Mouse (Mus musculus) hindbrain, embryonic 16.5 days (tissue): ENCODE results near the gene Ctsa. TPM values are rescaled to one million over a fixed set of nuclear protein-coding genes. Genes with fewer than 3 reads are reported as not detected.

ENCODE experiments used
- ATAC-seq: fragments of 200-750 bp; cut with Nextera tagmentation; 2 replicates; pipeline ENCODE4 v1.8.0; 2017; ENCODE audit warnings: moderate TSS enrichment, moderate library complexity
- H3K27ac ChIP-seq: fragments of 300-500 bp; sonication (generic); 2 replicates; pipeline ENCODE4 v1.5.1; 2014; ENCODE audit warnings: low read depth, mild to moderate bottlenecking, control low read depth, low read length, moderate library complexity
- H3K27me3 ChIP-seq: fragments of 300-500 bp; sonication (generic); replicated peaks from 2 replicates; pipeline ENCODE4 v1.6.1; 2014; ENCODE audit warnings: low read length; ENCODE audit not compliant: control insufficient read depth, insufficient read depth
- H3K36me3 ChIP-seq: fragments of 300-500 bp; sonication (generic); 2 replicates; pipeline ENCODE4 v1.6.1; 2014; ENCODE audit warnings: mild to moderate bottlenecking, low read length, moderate library complexity, mixed read lengths; ENCODE audit not compliant: control insufficient read depth, insufficient read depth
- H3K4me1 ChIP-seq: fragments of 300-500 bp; sonication (generic); 2 replicates; pipeline ENCODE4 v1.6.1; 2014; ENCODE audit warnings: low read depth, low read length; ENCODE audit not compliant: control insufficient read depth, insufficient read depth
- H3K4me2 ChIP-seq: fragments of 300-500 bp; sonication (generic); 2 replicates; pipeline ENCODE4 v1.6.1; 2014; ENCODE audit warnings: mild to moderate bottlenecking, low read length, control low read depth, moderate library complexity
- H3K4me3 ChIP-seq: fragments of 300-500 bp; sonication (generic); 2 replicates; pipeline ENCODE4 v1.5.1; 2014; ENCODE audit warnings: mild to moderate bottlenecking, low read length, control low read depth, moderate library complexity
- H3K9ac ChIP-seq: fragments of 300-500 bp; sonication (generic); 2 replicates; pipeline ENCODE4 v1.6.1; 2014; ENCODE audit warnings: low read depth, mild to moderate bottlenecking, control low read depth, low read length, moderate library complexity
- H3K9me3 ChIP-seq: fragments of 300-500 bp; sonication (generic); 2 replicates; pipeline ENCODE4 v1.6.1; 2014; ENCODE audit warnings: mild to moderate bottlenecking, low read length, moderate library complexity; ENCODE audit not compliant: control insufficient read depth
- WGBS: fragments of 180-500 bp; shearing (Covaris S2); extraction: QIAGEN DNeasy Blood & Tissue Kit; methylation state at CpG from one replicate; pipeline ENCODE4 v1.1.7; 2014; 5-methylcytosine and 5-hydroxymethylcytosine counted together
- polyA plus RNA-seq: library from polyadenylated mRNA; unstranded; fragments of >200 nt; fragmentation: Nextera tagmentation; extraction: Ambion mirVana; gene quantifications from 2 replicates; pipeline ENCODE4 v1.2.1, GENCODE M21; 2015

Gene Ctsa
- polyA plus RNA-seq = 108 and 114 TPM in 2 replicates

- peak within 1 kb of the TSS; percentile 78 for H3K27ac ChIP-seq
- WGBS = 1% methylated on average over 33 of the region's 35 CpGs
- no peaks in the 10 kb centered on the region for H3K9me3 ChIP-seq
- H3K4me1 ChIP-seq = peaks cover 17% of the 10 kb centered on the region
- peaks cover 2% of the 10 kb centered on the region for H3K36me3 ChIP-seq
- ATAC-seq = peak; percentile 63
- H3K4me3 ChIP-seq = peak within 1 kb of the TSS; percentile 69
- no peaks in the 10 kb centered on the region for H3K27me3 ChIP-seq
- peak within 1 kb of the TSS; percentile 99 for H3K4me2 ChIP-seq
- peak within 1 kb of the TSS; percentile 79 for H3K9ac ChIP-seq
These were observed at the start of gene Ctsa for GRCm38 (mm10) chr2:164832748-164833301. Gene Ctsa (plus strand): TSS chr2:164832873.

DNA sequence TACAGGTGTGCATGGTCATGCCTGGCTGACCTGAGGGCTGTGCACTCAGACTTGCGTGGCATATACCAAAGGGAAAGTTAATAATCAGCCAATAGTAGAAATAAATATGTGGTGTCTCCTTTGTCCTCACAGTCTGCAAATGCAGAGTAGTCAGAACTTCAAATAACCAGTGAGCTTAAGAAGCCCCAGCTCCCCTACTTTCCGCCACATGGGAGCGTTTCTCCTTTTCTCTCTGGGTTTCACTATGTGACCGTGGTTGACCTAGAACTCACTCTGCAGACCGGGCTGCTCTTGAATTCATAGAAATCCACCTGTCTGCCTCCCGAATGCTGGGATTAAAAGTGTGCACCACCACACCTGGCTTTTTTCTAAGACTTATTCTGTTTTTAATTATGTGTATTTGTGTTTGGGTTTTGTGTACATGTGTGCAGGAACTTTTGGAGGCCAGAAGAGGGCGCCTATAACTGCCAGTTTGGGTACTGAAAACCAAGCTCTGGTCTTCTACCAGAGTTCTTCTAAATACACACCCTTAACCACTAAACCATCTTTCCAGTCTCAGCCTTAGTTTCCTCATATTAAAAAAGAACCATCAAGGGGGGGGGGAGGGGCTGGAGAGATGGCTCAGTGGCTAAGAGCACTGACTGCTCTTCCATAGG is 48.6 kb upstream of the Ctsa start:
- Histone ChIP-seq H3K9me3 (no peaks in the 10 kb centered on the region), H3K9ac (no peak overlapping the region), H3K27ac (no peak overlapping the region), H3K36me3 (no peaks in the 10 kb centered on the region), H3K4me1 (peaks cover 17% of the 10 kb centered on the region), H3K4me2 (no peak overlapping the region), H3K4me3 (no peak overlapping the region), H3K27me3 (no peaks in the 10 kb centered on the region)
- no peak for ATAC-seq
- WGBS = 79% methylated on average over 7 of the region's 7 CpGs

- Histone ChIP-seq H3K4me3 (peak overlapping the region; percentile 60), H3K27me3 (no peaks in the 10 kb centered on the region), H3K9me3 (no peaks in the 10 kb centered on the region), H3K4me1 (peaks cover 17% of the 10 kb centered on the region), H3K9ac (peak overlapping the region; percentile 82), H3K36me3 (no peaks in the 10 kb centered on the region), H3K27ac (peak overlapping the region; percentile 83; the same call in 1 of the 2 replicates), H3K4me2 (peak overlapping the region; percentile 86)
- 16% methylated on average over 7 of the region's 7 CpGs for WGBS
- no peak for ATAC-seq
These were observed 47.7 kb upstream of the Ctsa start for GRCm38 (mm10) chr2:164784869-164785420.

DNA sequence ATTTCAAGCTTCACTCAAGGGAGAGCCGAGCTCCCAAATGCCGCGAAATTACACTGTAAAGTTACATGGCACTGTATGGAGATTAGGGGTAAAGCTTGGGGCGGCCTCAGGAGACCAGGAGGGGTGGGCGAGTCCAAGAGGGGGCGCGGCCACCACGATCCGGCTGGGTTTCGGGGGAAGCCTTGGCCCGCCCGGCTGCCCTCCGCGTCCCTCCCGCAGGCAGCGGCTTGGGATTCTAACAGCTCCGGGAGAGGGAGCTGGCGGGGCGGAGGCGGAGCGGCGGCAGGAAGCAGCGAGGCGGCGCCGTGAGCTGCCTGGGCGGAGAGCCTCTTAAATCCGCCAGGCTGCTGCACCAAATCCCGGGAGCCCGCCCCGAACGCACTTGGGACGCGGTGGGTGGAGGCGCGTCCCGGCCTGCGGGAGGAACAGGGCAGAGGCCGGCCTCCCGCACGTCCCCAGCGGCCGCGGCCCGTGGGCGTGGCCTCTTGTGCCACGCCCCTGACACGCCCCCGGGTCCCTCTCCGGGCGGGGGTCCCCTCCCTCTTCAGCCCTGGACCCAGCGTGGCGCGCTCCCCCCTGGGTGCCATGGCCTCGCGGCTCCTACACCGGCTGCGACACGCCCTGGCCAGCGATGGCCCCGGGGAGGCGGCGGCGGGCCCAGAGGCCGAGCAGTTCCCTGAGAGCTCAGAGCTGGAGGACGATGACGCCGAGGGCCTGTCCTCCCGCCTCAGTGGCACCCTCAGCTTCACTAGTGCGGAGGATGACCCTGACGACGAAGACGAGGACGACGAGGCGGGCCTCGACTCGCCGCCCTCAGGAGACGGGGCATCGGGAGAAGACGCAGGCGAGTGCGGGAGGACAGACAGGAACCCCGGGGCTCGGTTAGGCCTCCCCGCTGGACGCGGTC is 46.9 kb upstream of the Ctsa start, which contains the start of gene Snx21:
Gene Snx21 (plus strand): TSS at position 343 of the 907 bp plus-strand sequence.
- Histone ChIP-seq H3K4me1 (peaks cover 17% of the 10 kb centered on the region), H3K9ac (peak within 1 kb of the TSS; percentile 82), H3K27ac (peak within 1 kb of the TSS; percentile 83), H3K36me3 (no peaks in the 10 kb centered on the region), H3K4me2 (peak within 1 kb of the TSS; percentile 86), H3K9me3 (no peaks in the 10 kb centered on the region), H3K27me3 (no peaks in the 10 kb centered on the region), H3K4me3 (peak within 1 kb of the TSS; percentile 60)
- ATAC-seq = peak; percentile 90
- under 1% methylated on average over 65 of the region's 89 CpGs for WGBS

- peak; percentile 9; the same call in 1 of the 2 replicates for ATAC-seq
- Histone ChIP-seq H3K4me3 (peak overlapping the region; percentile 60), H3K36me3 (no peaks in the 10 kb centered on the region), H3K27ac (peak overlapping the region; percentile 83), H3K4me2 (peak overlapping the region; percentile 86), H3K9me3 (no peaks in the 10 kb centered on the region), H3K4me1 (peaks cover 17% of the 10 kb centered on the region), H3K27me3 (no peaks in the 10 kb centered on the region), H3K9ac (peak overlapping the region; percentile 82)
- 9% methylated on average over 15 of the region's 15 CpGs for WGBS
These were observed 46.2 kb upstream of the Ctsa start for GRCm38 (mm10) chr2:164786388-164786885.

- no peak for ATAC-seq
- H3K4me3 ChIP-seq = peak overlapping the region; percentile 60
- H3K9me3 ChIP-seq = no peaks in the 10 kb centered on the region
- peak overlapping the region; percentile 86 for H3K4me2 ChIP-seq
- no peak overlapping the region for H3K27ac ChIP-seq
- H3K27me3 ChIP-seq = no peaks in the 10 kb centered on the region
- H3K4me1 ChIP-seq = peaks cover 17% of the 10 kb centered on the region
- H3K9ac ChIP-seq = no peak overlapping the region
- 85% methylated on average over 3 of the region's 3 CpGs for WGBS
- H3K36me3 ChIP-seq = no peaks in the 10 kb centered on the region
These were observed 45.6 kb upstream of the Ctsa start for GRCm38 (mm10) chr2:164787032-164787431.

DNA sequence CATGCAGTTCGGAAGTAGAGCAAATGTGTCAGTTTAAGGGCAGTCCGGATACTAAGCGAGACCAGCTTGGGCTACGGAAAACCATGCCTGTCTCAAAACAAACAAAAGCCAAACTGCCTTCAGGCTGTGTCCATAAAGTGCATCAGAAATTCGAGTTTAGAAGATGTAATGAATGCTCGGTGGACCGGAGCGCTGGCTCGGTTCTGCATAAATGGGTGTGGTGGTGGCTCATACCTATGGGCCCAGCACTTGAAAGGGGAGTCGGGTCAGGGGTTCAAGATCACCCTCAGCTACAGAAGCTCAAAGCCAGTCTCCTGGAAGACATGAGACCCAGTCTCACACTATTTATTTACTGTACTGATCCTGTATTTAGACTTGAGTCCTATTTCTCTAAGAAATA is 44.9 kb upstream of the Ctsa start:
- ATAC-seq = no peak
- H3K4me2 ChIP-seq = peak overlapping the region; percentile 18; the same call in 1 of the 2 replicates
- no peak overlapping the region for H3K9ac ChIP-seq
- H3K4me1 ChIP-seq = peaks cover 17% of the 10 kb centered on the region
- no peaks in the 10 kb centered on the region for H3K9me3 ChIP-seq
- WGBS = 81% methylated on average over 10 of the region's 10 CpGs
- H3K27me3 ChIP-seq = no peaks in the 10 kb centered on the region
- no peak overlapping the region for H3K4me3 ChIP-seq
- no peaks in the 10 kb centered on the region; the same call in 1 of the 2 replicates for H3K36me3 ChIP-seq
- no peak overlapping the region for H3K27ac ChIP-seq

DNA sequence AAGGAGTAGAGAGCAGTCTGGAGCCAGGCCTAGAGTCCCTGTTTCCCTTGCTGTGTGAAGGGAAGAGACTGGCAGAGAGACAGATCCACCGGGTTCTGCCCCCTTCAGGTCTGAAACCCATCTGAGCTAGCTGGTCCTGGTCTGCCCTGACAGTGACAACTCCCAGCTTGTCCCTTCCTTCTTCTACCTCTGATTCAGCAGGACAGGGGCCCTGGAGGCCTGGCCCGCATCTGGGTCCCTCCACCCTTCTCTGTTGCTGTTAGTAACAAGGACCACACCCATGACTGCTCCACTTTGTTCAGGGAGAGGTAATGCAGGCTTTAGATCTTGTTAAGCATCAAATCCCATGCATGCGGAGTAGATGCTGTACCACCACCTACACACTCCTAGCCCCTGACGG is 44.3 kb upstream of the Ctsa start:
- no peak overlapping the region for H3K4me2 ChIP-seq
- no peak overlapping the region for H3K9ac ChIP-seq

More for the DNA sequence above, 44.3 kb upstream of the Ctsa start:
- H3K4me1 ChIP-seq = peaks cover 17% of the 10 kb centered on the region
- H3K27ac ChIP-seq = no peak overlapping the region
- H3K36me3 ChIP-seq = no peaks in the 10 kb centered on the region; the same call in 1 of the 2 replicates
- no peak overlapping the region for H3K4me3 ChIP-seq
- no peak for ATAC-seq
- no peaks in the 10 kb centered on the region for H3K9me3 ChIP-seq
- H3K27me3 ChIP-seq = no peaks in the 10 kb centered on the region
- 79% methylated on average over 4 of the region's 4 CpGs for WGBS
